Mouse (Mus musculus) heart, embryonic 16.5 days (tissue): Measurements from ENCODE around the gene Nup188. TPM values are rescaled to one million over a fixed set of nuclear protein-coding genes. Genes with fewer than 3 reads are reported as not detected.

ENCODE experiments used
- ATAC-seq: fragments of 200-750 bp; cut with Nextera tagmentation; replicated peaks from 2 replicates; pipeline ENCODE4 v1.8.0; 2017; ENCODE audit warnings: moderate number of reproducible peaks; ENCODE audit not compliant: insufficient read depth, low FRiP score; ENCODE audit errors: extremely low read depth
- H3K27ac ChIP-seq: fragments of 300-500 bp; sonication (generic); 2 replicates; pipeline ENCODE4 v1.5.1; 2014; ENCODE audit warnings: mild to moderate bottlenecking, low read length, control low read depth, moderate library complexity
- H3K27me3 ChIP-seq: fragments of 300-500 bp; sonication (generic); 2 replicates; pipeline ENCODE4 v1.6.1; 2014; ENCODE audit warnings: low read length, mixed read lengths; ENCODE audit not compliant: control insufficient read depth, insufficient read depth
- H3K36me3 ChIP-seq: fragments of 300-500 bp; sonication (generic); 2 replicates; pipeline ENCODE4 v1.6.1; 2014; ENCODE audit not compliant: control insufficient read depth, insufficient read depth
- H3K4me1 ChIP-seq: fragments of 300-500 bp; sonication (generic); 2 replicates; pipeline ENCODE4 v1.6.1; 2014; ENCODE audit warnings: low read length, mixed read lengths; ENCODE audit not compliant: control insufficient read depth, insufficient read depth
- H3K4me2 ChIP-seq: fragments of 300-500 bp; sonication (generic); 2 replicates; pipeline ENCODE4 v1.6.1; 2014; ENCODE audit warnings: low read depth, mild to moderate bottlenecking, control low read depth, low read length
- H3K4me3 ChIP-seq: fragments of 300-500 bp; sonication (generic); 2 replicates; pipeline ENCODE4 v1.5.1; 2014; ENCODE audit warnings: mild to moderate bottlenecking, control low read depth, low read length
- H3K9ac ChIP-seq: fragments of 300-500 bp; sonication (generic); 2 replicates; pipeline ENCODE4 v1.6.1; 2014; ENCODE audit warnings: low read length, control low read depth
- H3K9me3 ChIP-seq: fragments of 300-500 bp; sonication (generic); replicated peaks from 2 replicates; pipeline ENCODE4 v1.6.1; 2016; ENCODE audit warnings: low read length; ENCODE audit not compliant: control insufficient read depth
- WGBS: fragments of 180-500 bp; shearing (Covaris S2); extraction: QIAGEN DNeasy Blood & Tissue Kit; methylation state at CpG from one replicate; pipeline ENCODE4 v1.1.7; 2014; 5-methylcytosine and 5-hydroxymethylcytosine counted together
- polyA plus RNA-seq: library from polyadenylated mRNA; unstranded; fragments of >200 nt; fragmentation: Nextera tagmentation; extraction: Ambion mirVana; gene quantifications from 2 replicates; pipeline ENCODE4 v1.2.1, GENCODE M21; 2015

Nup188 gene
- 21.2 and 23.6 TPM in 2 replicates for polyA plus RNA-seq

GRCm38 (mm10) chr2:30286192-30287026 lies at the start of gene Nup188, which contains the start of gene Dolk:
Gene Nup188 (plus strand): TSS chr2:30286397.
Gene Dolk (minus strand): TSS chr2:30286334.
- peak within 1 kb of the TSS; percentile 96 for H3K4me2 ChIP-seq
- H3K27ac ChIP-seq, result peak within 1 kb of the TSS; percentile 71
- peaks cover 23% of the 10 kb centered on the region for H3K4me1 ChIP-seq

GRCm38 (mm10) chr2:30236426-30237198 lies 49.6 kb upstream of the Nup188 start:
- no peaks in the 10 kb centered on the region for H3K9me3 ChIP-seq
- peak overlapping the region; percentile 95 for H3K4me3 ChIP-seq
- peaks cover 38% of the 10 kb centered on the region for H3K4me1 ChIP-seq
- peak overlapping the region; percentile 90 for H3K9ac ChIP-seq
- 3% methylated on average over 18 of the region's 18 CpGs for WGBS
- peak overlapping the region; percentile 91 for H3K27ac ChIP-seq
- H3K4me2 ChIP-seq, result peak overlapping the region; percentile 83
- no peaks in the 10 kb centered on the region for H3K27me3 ChIP-seq
- peaks cover 4% of the 10 kb centered on the region for H3K36me3 ChIP-seq
- ATAC-seq, result no peak

More at GRCm38 (mm10) chr2:30286192-30287026, at the start of gene Nup188, which contains the start of gene Dolk:
- H3K9ac ChIP-seq, result peak within 1 kb of the TSS; percentile 92
- H3K36me3 ChIP-seq, result no peaks in the 10 kb centered on the region
- under 1% methylated on average over 65 of the region's 68 CpGs for WGBS
- H3K9me3 ChIP-seq, result no peaks in the 10 kb centered on the region
- peak; percentile 96 for ATAC-seq
- peak within 1 kb of the TSS; percentile 89 for H3K4me3 ChIP-seq
- H3K27me3 ChIP-seq, result no peaks in the 10 kb centered on the region

- Histone ChIP-seq H3K9ac (peak within 1 kb of the TSS; percentile 96), H3K4me3 (peak within 1 kb of the TSS; percentile 95), H3K27ac (peak within 1 kb of the TSS; percentile 95), H3K4me1 (peaks cover 44% of the 10 kb centered on the region), H3K27me3 (no peaks in the 10 kb centered on the region), H3K9me3 (no peaks in the 10 kb centered on the region), H3K4me2 (peak within 1 kb of the TSS; percentile 83), H3K36me3 (peaks cover 8% of the 10 kb centered on the region)
- ATAC-seq, result peak; percentile 91
- WGBS, result under 1% methylated on average over 57 of the region's 67 CpGs
Observed at GRCm38 (mm10) chr2:30237199-30237880, 48.9 kb upstream of the Nup188 start, which contains the start of gene Lrrc8a. Gene Lrrc8a (plus strand): TSS chr2:30237715.

- H3K4me1 ChIP-seq, result peaks cover 47% of the 10 kb centered on the region
- peak overlapping the region; percentile 96 for H3K9ac ChIP-seq
- WGBS, result 0% methylated on average over 38 of the region's 42 CpGs
- H3K27me3 ChIP-seq, result no peaks in the 10 kb centered on the region
- peak; percentile 77 for ATAC-seq
- peak overlapping the region; percentile 95 for H3K4me3 ChIP-seq
- no peaks in the 10 kb centered on the region for H3K9me3 ChIP-seq
- peaks cover 8% of the 10 kb centered on the region for H3K36me3 ChIP-seq
- peak overlapping the region; percentile 95 for H3K27ac ChIP-seq
- peak overlapping the region; percentile 83 for H3K4me2 ChIP-seq
Observed at GRCm38 (mm10) chr2:30237881-30238280, 48.3 kb upstream of the Nup188 start.

- Histone ChIP-seq H3K27ac (peak overlapping the region; percentile 95), H3K9me3 (no peaks in the 10 kb centered on the region), H3K9ac (peak overlapping the region; percentile 96), H3K27me3 (no peaks in the 10 kb centered on the region), H3K4me3 (peak overlapping the region; percentile 95), H3K36me3 (peaks cover 11% of the 10 kb centered on the region), H3K4me2 (peak overlapping the region; percentile 83), H3K4me1 (peaks cover 47% of the 10 kb centered on the region)
- no peak for ATAC-seq
- 51% methylated on average over 3 of the region's 3 CpGs for WGBS
Observed at GRCm38 (mm10) chr2:30238906-30239465, 47.2 kb upstream of the Nup188 start.

GRCm38 (mm10) chr2:30239777-30240176 lies 46.4 kb upstream of the Nup188 start:
- WGBS, result 27% methylated on average over 4 of the region's 4 CpGs
- peak overlapping the region; percentile 96 for H3K9ac ChIP-seq
- peaks cover 47% of the 10 kb centered on the region for H3K4me1 ChIP-seq
- peak; percentile 54 for ATAC-seq
- H3K4me3 ChIP-seq, result peak overlapping the region; percentile 95
- H3K27me3 ChIP-seq, result no peaks in the 10 kb centered on the region
- peaks cover 11% of the 10 kb centered on the region for H3K36me3 ChIP-seq
- no peaks in the 10 kb centered on the region for H3K9me3 ChIP-seq
- peak overlapping the region; percentile 83 for H3K4me2 ChIP-seq
- H3K27ac ChIP-seq, result peak overlapping the region; percentile 95

- Histone ChIP-seq H3K9me3 (no peaks in the 10 kb centered on the region), H3K27me3 (no peaks in the 10 kb centered on the region), H3K36me3 (peaks cover 11% of the 10 kb centered on the region), H3K4me1 (peaks cover 47% of the 10 kb centered on the region), H3K4me3 (peak within 1 kb of the TSS; percentile 95), H3K27ac (peak within 1 kb of the TSS; percentile 95), H3K4me2 (peak within 1 kb of the TSS; percentile 83), H3K9ac (peak within 1 kb of the TSS; percentile 96)
- 47% methylated on average over 2 of the region's 2 CpGs for WGBS
- ATAC-seq, result no peak
Observed at GRCm38 (mm10) chr2:30240267-30240666, 45.9 kb upstream of the Nup188 start, which contains the start of gene Gm28035. Gene Gm28035 (plus strand): TSS chr2:30240567.

- ATAC-seq, result peak; percentile 28
- Histone ChIP-seq H3K9ac (no peak overlapping the region), H3K4me2 (no peak overlapping the region), H3K27ac (peak overlapping the region; percentile 68), H3K9me3 (no peaks in the 10 kb centered on the region), H3K36me3 (peaks cover 14% of the 10 kb centered on the region), H3K4me1 (peaks cover 45% of the 10 kb centered on the region), H3K4me3 (no peak overlapping the region), H3K27me3 (no peaks in the 10 kb centered on the region)
- 38% methylated on average over 4 of the region's 4 CpGs for WGBS
Observed at GRCm38 (mm10) chr2:30242509-30242908, 43.7 kb upstream of the Nup188 start.
